Mouse (Mus musculus) olfactory bulb, adult 2 months (tissue): ENCODE data around the gene Grk3.

Source experiments
- CTCF ChIP-seq: fragments of 200-500 bp; IDR thresholded peaks from 2 replicates; pipeline ENCODE4 v1.5.1; 2012; ENCODE audit warnings: low read depth, mild to moderate bottlenecking, low read length, moderate library complexity; ENCODE audit not compliant: insufficient read depth
- POLR2A ChIP-seq: fragments of 200-500 bp; IDR thresholded peaks from 2 replicates; pipeline ENCODE4 v1.6.1; 2012; ENCODE audit warnings: mild to moderate bottlenecking, low read depth, low read length, moderate library complexity; ENCODE audit not compliant: insufficient read depth

GRCm38 (mm10) chr5:112979710-112980109, 35.9 kb downstream of the Grk3 start:
- TF ChIP-seq CTCF: no peak
- TF ChIP-seq POLR2A: no peak
